Mouse (Mus musculus) liver, embryonic 14.5 days (tissue): ENCODE measurements around the gene Kntc1. TPM values are rescaled to one million over a fixed set of nuclear protein-coding genes. Genes with fewer than 3 reads are reported as not detected.

Experiments
- ATAC-seq: fragments of 200-750 bp; cut with Nextera tagmentation; 2 replicates; pipeline ENCODE4 v1.8.0; 2017; ENCODE audit warnings: moderate number of reproducible peaks, mild to moderate bottlenecking, moderate library complexity; ENCODE audit not compliant: insufficient read depth
- DNase-seq, 3 experiments: peaks; one replicate each; pipeline ENCODE4 v3.0.0-alpha.2; 2012 to 2013; ENCODE audit warnings: low read depth in 3 of 3, low spot score in 3 of 3
- H3K27ac ChIP-seq: fragments of 300-500 bp; sonication (generic); 2 replicates; pipeline ENCODE4 v1.5.1; 2014; ENCODE audit warnings: moderate library complexity, mild to moderate bottlenecking, control low read depth, inconsistent platforms
- H3K27me3 ChIP-seq: fragments of 300-500 bp; sonication (generic); 2 replicates; pipeline ENCODE4 v1.6.1; 2014; ENCODE audit warnings: mild to moderate bottlenecking, low read length, moderate library complexity; ENCODE audit not compliant: control insufficient read depth, insufficient read depth
- H3K36me3 ChIP-seq: fragments of 300-500 bp; sonication (generic); replicated peaks from 2 replicates; pipeline ENCODE4 v1.6.1; 2014; ENCODE audit warnings: low read depth; ENCODE audit not compliant: control insufficient read depth, insufficient read depth
- H3K4me1 ChIP-seq, 2 experiments: fragments of 200-500 bp in 1 of 2; fragments of 300-500 bp in 1 of 2; sonication (generic) in 1 of 2; replicated peaks; 2 replicates each; pipeline ENCODE4 v1.6.1; 2012 to 2014; ENCODE audit warnings: antibody characterized with exemption in 1 of 2, inconsistent platforms in 1 of 2, low read length in 1 of 2; ENCODE audit not compliant: control insufficient read depth in 2 of 2, insufficient read depth in 2 of 2
- H3K4me2 ChIP-seq: fragments of 300-500 bp; sonication (generic); 2 replicates; pipeline ENCODE4 v1.6.1; 2014; ENCODE audit warnings: low read depth, mild to moderate bottlenecking, control low read depth, moderate library complexity
- H3K4me3 ChIP-seq, 2 experiments: fragments of 200-500 bp in 1 of 2; fragments of 300-500 bp in 1 of 2; sonication (generic) in 1 of 2; 2 replicates each; pipeline ENCODE4 v1.5.1; 2012 to 2014; ENCODE audit warnings: low read depth in 2 of 2, low read length in 2 of 2, mild to moderate bottlenecking in 2 of 2, control low read depth in 1 of 2, inconsistent platforms in 1 of 2, moderate library complexity in 1 of 2; ENCODE audit not compliant: insufficient read depth in 1 of 2
- H3K9ac ChIP-seq: fragments of 300-500 bp; sonication (generic); replicated peaks from 2 replicates; pipeline ENCODE4 v1.6.1; 2014; ENCODE audit warnings: mild to moderate bottlenecking, control low read depth, moderate library complexity
- H3K9me3 ChIP-seq: fragments of 300-500 bp; sonication (generic); 2 replicates; pipeline ENCODE4 v1.6.1; 2016; ENCODE audit warnings: low read length, mixed read lengths; ENCODE audit not compliant: control insufficient read depth
- CTCF ChIP-seq: IDR thresholded peaks from 2 replicates; pipeline ENCODE4 v1.5.1; 2016; ENCODE audit warnings: antibody characterized with exemption, low read depth, control low read depth
- EP300 ChIP-seq: IDR thresholded peaks from 2 replicates; pipeline ENCODE4 v1.6.1; 2016; ENCODE audit warnings: antibody characterized with exemption, low read depth
- WGBS: fragments of 180-500 bp; shearing (Covaris S2); extraction: QIAGEN DNeasy Blood & Tissue Kit; methylation state at CpG from one replicate; pipeline ENCODE4 v1.1.7; 2014; ENCODE audit not compliant: insufficient replicate concordance; 5-methylcytosine and 5-hydroxymethylcytosine counted together
- polyA plus RNA-seq, 2 experiments: library from polyadenylated mRNA; depleted of rRNA in 1 of 2; stranded (reverse) in 1 of 2; unstranded in 1 of 2; fragments of >200 nt; fragmentation: Nextera tagmentation in 1 of 2; extraction: Ambion mirVana in 1 of 2; gene quantifications; 2 replicates each; pipeline versions ENCODE4 v1.2.1 to v1.2.3; 2012 to 2014

The Kntc1 gene
- polyA plus RNA-seq, 2 experiments = 21.0 to 22.2 TPM

DNA sequence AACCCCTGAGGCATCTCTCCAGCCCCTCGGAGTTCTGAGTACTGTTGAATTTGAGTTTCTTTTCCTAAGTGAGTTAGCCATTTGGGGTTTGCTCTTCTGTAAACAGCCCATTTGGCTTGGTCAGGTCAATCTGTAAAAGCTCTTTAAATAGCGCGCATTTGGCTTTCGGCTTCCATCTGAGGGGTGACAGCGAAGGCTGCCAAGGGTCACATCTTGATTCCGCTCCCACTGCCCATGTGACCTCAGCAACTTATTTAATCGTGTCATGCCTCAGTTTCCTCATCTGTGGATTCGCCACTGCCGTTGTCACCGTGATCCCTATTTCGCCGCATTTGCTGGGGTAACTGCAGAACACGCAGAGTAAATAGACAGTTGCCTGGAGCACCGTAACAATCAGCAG lies 94.8 kb downstream of the Kntc1 start:
- Histone ChIP-seq H3K27me3 (no peaks in the 10 kb centered on the region), H3K36me3 (no peaks in the 10 kb centered on the region), H3K9ac (no peak overlapping the region), H3K27ac (no peak overlapping the region), H3K9me3 (no peaks in the 10 kb centered on the region), H3K4me2 (no peak overlapping the region), H3K4me3 (no peak overlapping the region), H3K4me1 (peaks cover 0 to 7% of the 10 kb centered on the region in 2 experiments; a peak in 1 of 4 replicates)
- WGBS = 83% methylated on average over 14 of the region's 14 CpGs
- DNase-seq = no peak
- no peak for TF ChIP-seq EP300
- no peak for TF ChIP-seq CTCF
- no peak for ATAC-seq

DNA sequence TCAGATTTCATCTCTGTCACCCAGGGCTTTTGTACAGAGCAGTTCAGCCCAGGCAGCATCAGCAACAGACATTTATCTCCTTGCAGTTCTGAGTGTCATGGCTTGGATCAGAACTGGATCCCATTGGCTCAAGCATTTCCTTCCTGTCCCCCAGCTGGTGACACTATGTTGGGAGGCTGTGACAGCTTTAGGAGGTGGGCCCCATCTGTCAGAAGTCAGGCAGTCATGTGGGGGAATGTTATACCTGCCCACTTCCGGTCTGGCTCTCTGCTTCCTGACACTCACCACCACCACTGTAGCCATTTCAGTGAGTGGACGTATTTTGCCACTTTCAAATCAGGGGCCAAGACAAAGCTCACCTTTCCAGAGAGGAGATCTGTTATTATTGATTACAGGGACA lies 101.9 kb downstream of the Kntc1 start:
- 5% methylated on average over 2 of the region's 2 CpGs for whole genome bisulfite sequencing
- peaks cover 0 to 4% of the 10 kb centered on the region in 2 experiments; a peak in 1 of 4 replicates for H3K4me1 ChIP-seq
- H3K27me3 ChIP-seq = no peaks in the 10 kb centered on the region
- no peak overlapping the region for H3K4me3 ChIP-seq
- TF ChIP-seq EP300 (no peak), CTCF (no peak)
- H3K9me3 ChIP-seq = no peaks in the 10 kb centered on the region
- H3K27ac ChIP-seq = no peak overlapping the region
- no peak for DNase-seq
- no peaks in the 10 kb centered on the region for H3K36me3 ChIP-seq
- no peak overlapping the region for H3K9ac ChIP-seq
- ATAC-seq = no peak
- H3K4me2 ChIP-seq = no peak overlapping the region

DNA sequence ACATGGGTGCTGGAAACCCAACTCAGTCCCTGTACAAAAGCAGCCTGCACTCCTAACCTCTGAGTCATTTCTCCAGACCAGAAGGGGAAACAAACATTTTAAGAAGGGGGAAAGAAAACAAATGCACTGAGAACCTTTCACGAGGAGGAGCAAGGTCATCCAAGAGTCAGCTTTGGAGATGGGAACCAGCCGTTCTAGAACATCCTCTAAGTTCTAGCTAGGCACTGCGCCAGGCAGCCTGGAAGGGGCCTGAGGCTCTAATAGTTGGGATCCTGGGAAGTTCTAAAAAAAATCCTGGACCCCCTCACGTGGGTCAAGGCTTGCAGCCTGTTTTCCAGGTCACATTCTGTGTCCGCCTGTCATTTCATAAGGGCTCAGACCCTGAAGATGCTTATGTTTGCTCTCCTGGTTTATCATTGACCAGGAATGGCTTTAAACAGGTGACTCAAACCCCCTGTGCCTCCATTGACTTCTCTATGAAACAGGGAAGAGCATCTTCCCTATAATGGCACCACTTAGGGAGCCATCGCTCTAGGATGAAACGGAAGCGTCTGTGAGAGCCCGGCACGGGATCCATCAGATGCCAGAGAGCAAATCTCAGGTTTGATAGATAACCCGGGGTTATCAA lies 104.5 kb downstream of the Kntc1 start:
- no peaks in the 10 kb centered on the region for H3K27me3 ChIP-seq
- H3K4me2 ChIP-seq = peak overlapping the region; percentile 24
- no peak overlapping the region for H3K9ac ChIP-seq
- TF ChIP-seq EP300 (no peak), CTCF (no peak)
- WGBS = 64% methylated on average over 11 of the region's 11 CpGs
- ATAC-seq (peak; percentile 45; the same call in 1 of the 2 replicates), DNase-seq (no peak)
- H3K9me3 ChIP-seq = no peaks in the 10 kb centered on the region
- peaks cover 0 to 6% of the 10 kb centered on the region in 2 experiments; a peak in 1 of 4 replicates for H3K4me1 ChIP-seq
- no peak overlapping the region; a peak in 1 of 4 replicates for H3K4me3 ChIP-seq
- no peaks in the 10 kb centered on the region for H3K36me3 ChIP-seq
- no peak overlapping the region for H3K27ac ChIP-seq

DNA sequence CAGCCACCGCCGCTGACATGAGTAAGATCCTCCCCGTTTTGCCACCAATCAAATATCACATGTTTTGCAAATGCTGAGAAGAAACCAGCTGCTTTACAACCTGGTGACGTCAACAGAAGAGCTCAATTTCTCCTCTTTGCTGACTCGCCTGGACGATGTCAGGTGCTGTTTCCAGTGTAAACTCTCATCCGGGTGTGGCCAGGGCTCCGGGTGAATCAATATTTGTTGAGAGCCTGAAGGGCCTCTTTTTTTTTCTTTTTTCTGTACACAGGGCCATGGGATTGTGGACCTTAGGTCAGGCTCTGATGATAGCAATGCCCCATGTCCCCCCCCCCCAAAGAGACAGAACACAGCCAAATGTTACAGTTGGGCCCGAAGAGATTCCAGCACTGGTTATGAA lies 105.0 kb downstream of the Kntc1 start:
- Histone ChIP-seq H3K9ac (no peak overlapping the region), H3K27me3 (no peaks in the 10 kb centered on the region), H3K36me3 (no peaks in the 10 kb centered on the region), H3K4me3 (no peak overlapping the region; a peak in 1 of 4 replicates), H3K27ac (no peak overlapping the region), H3K9me3 (no peaks in the 10 kb centered on the region), H3K4me1 (peaks cover 0 to 6% of the 10 kb centered on the region in 2 experiments; a peak in 1 of 4 replicates), H3K4me2 (peak overlapping the region; percentile 24)
- ATAC-seq (peak; percentile 63; the same call in 1 of the 2 replicates), DNase-seq (peak in 1 of 3 experiments; percentile 16)
- 61% methylated on average over 9 of the region's 9 CpGs for WGBS
- TF ChIP-seq EP300 (no peak), CTCF (no peak)

DNA sequence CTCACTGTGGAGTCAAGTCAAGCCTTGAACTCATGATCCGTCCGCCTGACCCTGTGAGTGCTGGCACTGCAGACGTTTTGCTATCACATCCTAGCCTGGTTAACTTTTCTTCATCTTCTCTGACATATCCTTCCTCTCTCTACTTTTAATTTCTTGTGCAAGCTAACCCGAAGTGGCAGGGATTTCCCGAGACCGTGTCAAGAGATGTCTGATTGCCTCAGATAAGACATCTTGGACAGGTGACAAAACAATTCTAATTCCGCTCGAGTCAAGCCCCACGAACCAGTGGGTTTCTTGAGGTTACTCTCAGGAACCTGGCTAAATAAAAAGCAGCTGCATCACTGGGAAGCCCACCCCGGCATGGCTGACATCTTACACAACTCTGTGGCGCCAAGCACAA lies 109.3 kb downstream of the Kntc1 start:
- ATAC-seq (no peak), DNase-seq (no peak)
- Histone ChIP-seq H3K4me3 (no peak overlapping the region), H3K4me2 (no peak overlapping the region), H3K36me3 (no peaks in the 10 kb centered on the region), H3K27ac (no peak overlapping the region), H3K27me3 (no peaks in the 10 kb centered on the region), H3K4me1 (peaks cover 0 to 6% of the 10 kb centered on the region in 2 experiments; a peak in 1 of 4 replicates), H3K9me3 (no peaks in the 10 kb centered on the region), H3K9ac (no peak overlapping the region)
- no peak for TF ChIP-seq CTCF
- 36% methylated on average over 11 of the region's 11 CpGs for WGBS
